Mouse (Mus musculus): ENCODE data around the gene Rhou. TPM values are rescaled to one million over a fixed set of nuclear protein-coding genes. Genes with fewer than 3 reads are reported as not detected.
"Not testable (repeated sequence)": the region's sequence is repeated elsewhere in the genome, so short reads cannot be mapped to it uniquely, and the experiment has no call there.

The Rhou gene
- 10 to 100 TPM; 78.0 to 89.0 TPM for total RNA-seq (2021)

GRCm38 (mm10) chr8:123653308-123653993 lies at the start of gene Rhou:
Gene Rhou (plus strand): TSS chr8:123653929.
- intact Hi-C loops (cut with DNase I) = loop anchor here (5.0 to 10.0 kb wide), 3 partner anchors 71 to 129 kb away; no protein-coding TSS in a partner anchor
- DNase-seq = peak; percentile 97

- DNase-seq; intact Hi-C loops (cut with DNase I): not testable (repeated sequence)
Measured at GRCm38 (mm10) chr8:123612652-123613051, 41.1 kb upstream of the Rhou start.

GRCm38 (mm10) chr8:123623523-123623922 lies 30.2 kb upstream of the Rhou start:
- DNase-seq; intact Hi-C loops (cut with DNase I): not testable (repeated sequence)

- intact Hi-C loops (cut with DNase I) = no loop called here
- DNase-seq = no peak
Measured at GRCm38 (mm10) chr8:123624274-123624673, 29.5 kb upstream of the Rhou start.

- no peak for DNase-seq
- intact Hi-C loops (cut with DNase I) = no loop called here
Measured at GRCm38 (mm10) chr8:123624702-123625101, 29.0 kb upstream of the Rhou start.

GRCm38 (mm10) chr8:123625717-123626116 lies 28.0 kb upstream of the Rhou start:
- intact Hi-C loops (cut with DNase I) = no loop called here
- DNase-seq = no peak

- intact Hi-C loops (cut with DNase I) = no loop called here
Measured at GRCm38 (mm10) chr8:123627410-123628147, 26.1 kb upstream of the Rhou start.

GRCm38 (mm10) chr8:123628253-123628967 lies 25.3 kb upstream of the Rhou start:
- DNase-seq = peak; percentile 41
- intact Hi-C loops (cut with DNase I) = no loop called here

More at GRCm38 (mm10) chr8:123627410-123628147, 26.1 kb upstream of the Rhou start:
- DNase-seq = no peak

GRCm38 (mm10) chr8:123628968-123629755 lies 24.6 kb upstream of the Rhou start:
- peak; percentile 78 for DNase-seq
- intact Hi-C loops (cut with DNase I) = no loop called here

GRCm38 (mm10) chr8:123630058-123630457 lies 23.7 kb upstream of the Rhou start:
- intact Hi-C loops (cut with DNase I) = no loop called here
- DNase-seq = no peak

- no peak for DNase-seq
- intact Hi-C loops (cut with DNase I) = no loop called here
Measured at GRCm38 (mm10) chr8:123630841-123631251, 22.9 kb upstream of the Rhou start.

- DNase-seq; intact Hi-C loops (cut with DNase I): not testable (repeated sequence)
Measured at GRCm38 (mm10) chr8:123631746-123632145, 22.0 kb upstream of the Rhou start.

GRCm38 (mm10) chr8:123632257-123632656 lies 21.5 kb upstream of the Rhou start:
- intact Hi-C loops (cut with DNase I) = no loop called here

GRCm38 (mm10) chr8:123633801-123634200 lies 19.9 kb upstream of the Rhou start:
- intact Hi-C loops (cut with DNase I) = no loop called here
- DNase-seq = no peak

More at GRCm38 (mm10) chr8:123632257-123632656, 21.5 kb upstream of the Rhou start:
- DNase-seq = no peak

GRCm38 (mm10) chr8:123634395-123635131 lies 19.2 kb upstream of the Rhou start:
- no peak for DNase-seq
- intact Hi-C loops (cut with DNase I) = no loop called here

- intact Hi-C loops (cut with DNase I) = no loop called here
Measured at GRCm38 (mm10) chr8:123635671-123636070, 18.1 kb upstream of the Rhou start.

GRCm38 (mm10) chr8:123643330-123644051 lies 10.2 kb upstream of the Rhou start:
- peak; percentile 60 for DNase-seq
- intact Hi-C loops (cut with DNase I) = no loop called here

More at GRCm38 (mm10) chr8:123635671-123636070, 18.1 kb upstream of the Rhou start:
- DNase-seq = no peak

- intact Hi-C loops (cut with DNase I) = no loop called here
- no peak for DNase-seq
Measured at GRCm38 (mm10) chr8:123645229-123645628, 8.5 kb upstream of the Rhou start.

Measured in left cerebral cortex, postnatal 4 days (tissue).